Mouse (Mus musculus) thymus, adult 2 months (tissue): ENCODE results near the gene Traf6. TPM values are rescaled to one million over a fixed set of nuclear protein-coding genes. Genes with fewer than 3 reads are reported as not detected.

ENCODE experiments used
- DNase-seq: peaks from one replicate; pipeline ENCODE4 v3.0.0; 2021
- H3K27ac ChIP-seq: fragments of 200-500 bp; 2 replicates; pipeline ENCODE4 v1.5.1; 2012; ENCODE audit warnings: low read length, control low read depth; ENCODE audit not compliant: control insufficient read depth, insufficient read depth
- H3K27me3 ChIP-seq: fragments of 200-500 bp; 2 replicates; pipeline ENCODE4 v1.6.1; 2012; ENCODE audit warnings: mild to moderate bottlenecking, low read length, moderate library complexity, mixed read lengths; ENCODE audit not compliant: control insufficient read depth, insufficient read depth
- H3K36me3 ChIP-seq: fragments of 200-500 bp; 2 replicates; pipeline ENCODE4 v1.6.1; 2012; ENCODE audit warnings: mild to moderate bottlenecking, low read length, moderate library complexity; ENCODE audit not compliant: control insufficient read depth, insufficient read depth
- H3K4me1 ChIP-seq: fragments of 200-500 bp; replicated peaks from 2 replicates; pipeline ENCODE4 v1.6.1; 2012; ENCODE audit warnings: low read length; ENCODE audit not compliant: control insufficient read depth, insufficient read depth
- H3K4me3 ChIP-seq: fragments of 200-500 bp; 2 replicates; pipeline ENCODE4 v1.5.1; 2012; ENCODE audit warnings: mild to moderate bottlenecking, low read length, control low read depth, moderate library complexity; ENCODE audit not compliant: control insufficient read depth, insufficient read depth
- CTCF ChIP-seq: fragments of 200-500 bp; IDR thresholded peaks from 2 replicates; pipeline ENCODE4 v1.5.1; 2012; ENCODE audit warnings: mild to moderate bottlenecking, control low read depth, low read length, moderate library complexity, borderline replicate concordance; ENCODE audit not compliant: control insufficient read depth, poor library complexity, insufficient read depth; ENCODE audit errors: extremely low read depth
- POLR2A ChIP-seq: fragments of 200-500 bp; IDR thresholded peaks from 2 replicates; pipeline ENCODE4 v1.6.1; 2012; ENCODE audit warnings: mild to moderate bottlenecking, low read length, control low read depth, moderate library complexity; ENCODE audit not compliant: control insufficient read depth, poor library complexity, insufficient read depth; ENCODE audit errors: extremely low read depth
- WGBS: fragments of 180-500 bp; shearing (Covaris S2); methylation state at CpG from one replicate; pipeline ENCODE4 v1.1.7; 2018; 5-methylcytosine and 5-hydroxymethylcytosine counted together
- polyA plus RNA-seq: library from polyadenylated mRNA; depleted of rRNA; stranded (reverse); fragments of >200 nt; gene quantifications from 2 replicates; pipeline ENCODE4 v1.2.3, GENCODE M21; 2012

Traf6 gene
- polyA plus RNA-seq, 1 experiment, result 31.9 TPM

DNA sequence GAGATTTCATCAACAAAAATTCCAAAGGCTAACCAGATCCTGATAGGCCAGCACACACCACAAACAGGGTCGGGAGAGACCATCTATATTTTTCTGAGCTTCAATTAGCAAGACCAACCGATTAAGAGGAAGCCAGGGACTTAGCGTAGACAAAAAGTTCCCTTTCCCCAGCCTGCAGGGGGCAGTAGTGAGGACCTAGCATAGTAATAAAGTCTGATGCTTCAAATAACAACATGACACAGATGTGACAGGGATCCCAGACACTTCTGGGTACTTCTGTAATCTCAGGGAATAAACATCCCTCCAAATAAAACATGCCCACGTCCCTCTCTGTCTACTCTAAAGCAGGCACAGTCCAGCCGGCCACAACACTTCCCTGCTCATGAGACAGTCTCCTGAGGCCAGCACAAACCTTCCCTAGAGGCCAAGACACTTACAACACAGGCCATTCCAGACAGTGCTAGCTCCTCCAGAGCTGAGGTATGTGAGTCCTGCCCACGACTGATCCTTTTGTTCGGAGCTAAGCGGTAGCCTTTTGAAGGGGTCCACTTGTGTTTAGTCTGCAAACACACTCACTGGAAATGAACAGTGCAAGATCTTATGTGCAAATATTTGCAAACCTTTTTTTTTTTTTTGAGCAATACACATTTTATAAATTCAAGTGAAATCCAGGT is 37.6 kb downstream of the Traf6 start:
- H3K27ac ChIP-seq, result no peak overlapping the region
- DNase-seq, result peak; percentile 64
- H3K27me3 ChIP-seq, result no peaks in the 10 kb centered on the region
- no peaks in the 10 kb centered on the region for H3K4me1 ChIP-seq
- H3K4me3 ChIP-seq, result no peak overlapping the region
- H3K36me3 ChIP-seq, result no peaks in the 10 kb centered on the region
- 74% methylated on average over 8 of the region's 8 CpGs for WGBS
- TF ChIP-seq POLR2A, result no peak
- TF ChIP-seq CTCF, result no peak

DNA sequence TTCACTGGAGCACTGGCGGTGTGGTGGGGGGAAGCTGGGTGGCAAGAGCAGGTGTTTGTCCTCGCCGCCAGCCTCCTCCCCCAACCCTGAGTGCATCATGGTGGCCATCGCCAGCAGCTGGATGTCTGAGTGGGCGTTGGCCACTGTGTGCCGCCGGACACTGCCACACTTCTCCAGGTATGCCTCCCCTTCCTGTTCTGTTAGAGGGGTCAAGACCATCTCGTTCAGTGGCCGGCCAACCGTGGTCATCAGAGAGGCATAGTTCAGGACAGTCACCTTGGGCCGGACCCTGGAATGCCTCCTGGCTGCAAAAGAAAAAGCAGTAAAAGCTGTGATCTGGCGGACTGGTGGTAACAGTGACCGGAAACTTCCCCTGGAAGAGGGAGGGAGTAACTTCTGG is 38.9 kb downstream of the Traf6 start:
- no peak for DNase-seq
- Histone ChIP-seq H3K27ac (no peak overlapping the region), H3K4me3 (no peak overlapping the region), H3K4me1 (no peaks in the 10 kb centered on the region), H3K27me3 (no peaks in the 10 kb centered on the region), H3K36me3 (no peaks in the 10 kb centered on the region)
- WGBS, result 96% methylated on average over 13 of the region's 13 CpGs
- TF ChIP-seq POLR2A, result no peak

DNA sequence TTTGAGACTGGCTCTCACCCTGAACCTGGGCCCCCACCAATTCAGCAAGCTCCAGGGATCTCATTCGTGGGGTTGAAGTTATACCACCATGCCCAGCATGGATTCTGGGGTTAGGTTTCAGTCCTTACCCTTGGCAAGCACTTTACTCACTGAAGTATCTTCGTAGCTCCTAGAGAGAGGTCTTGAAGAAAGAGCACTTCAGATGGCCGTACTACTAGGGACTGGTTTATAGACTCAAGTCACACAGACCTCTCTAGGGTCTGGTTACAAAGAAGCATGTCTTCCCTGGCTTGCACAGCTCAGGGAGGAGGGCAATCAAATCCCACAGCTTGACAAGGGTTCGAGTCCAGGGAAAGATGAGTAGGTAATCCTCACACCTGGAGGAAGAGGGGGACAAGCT is 43.6 kb downstream of the Traf6 start:
- DNase-seq, result no peak
- H3K27ac ChIP-seq, result no peak overlapping the region
- no peaks in the 10 kb centered on the region for H3K4me1 ChIP-seq
- 85% methylated on average over 4 of the region's 4 CpGs for WGBS
- no peaks in the 10 kb centered on the region for H3K27me3 ChIP-seq
- no peaks in the 10 kb centered on the region for H3K36me3 ChIP-seq
- TF ChIP-seq POLR2A (no peak), CTCF (no peak)
- no peak overlapping the region for H3K4me3 ChIP-seq

DNA sequence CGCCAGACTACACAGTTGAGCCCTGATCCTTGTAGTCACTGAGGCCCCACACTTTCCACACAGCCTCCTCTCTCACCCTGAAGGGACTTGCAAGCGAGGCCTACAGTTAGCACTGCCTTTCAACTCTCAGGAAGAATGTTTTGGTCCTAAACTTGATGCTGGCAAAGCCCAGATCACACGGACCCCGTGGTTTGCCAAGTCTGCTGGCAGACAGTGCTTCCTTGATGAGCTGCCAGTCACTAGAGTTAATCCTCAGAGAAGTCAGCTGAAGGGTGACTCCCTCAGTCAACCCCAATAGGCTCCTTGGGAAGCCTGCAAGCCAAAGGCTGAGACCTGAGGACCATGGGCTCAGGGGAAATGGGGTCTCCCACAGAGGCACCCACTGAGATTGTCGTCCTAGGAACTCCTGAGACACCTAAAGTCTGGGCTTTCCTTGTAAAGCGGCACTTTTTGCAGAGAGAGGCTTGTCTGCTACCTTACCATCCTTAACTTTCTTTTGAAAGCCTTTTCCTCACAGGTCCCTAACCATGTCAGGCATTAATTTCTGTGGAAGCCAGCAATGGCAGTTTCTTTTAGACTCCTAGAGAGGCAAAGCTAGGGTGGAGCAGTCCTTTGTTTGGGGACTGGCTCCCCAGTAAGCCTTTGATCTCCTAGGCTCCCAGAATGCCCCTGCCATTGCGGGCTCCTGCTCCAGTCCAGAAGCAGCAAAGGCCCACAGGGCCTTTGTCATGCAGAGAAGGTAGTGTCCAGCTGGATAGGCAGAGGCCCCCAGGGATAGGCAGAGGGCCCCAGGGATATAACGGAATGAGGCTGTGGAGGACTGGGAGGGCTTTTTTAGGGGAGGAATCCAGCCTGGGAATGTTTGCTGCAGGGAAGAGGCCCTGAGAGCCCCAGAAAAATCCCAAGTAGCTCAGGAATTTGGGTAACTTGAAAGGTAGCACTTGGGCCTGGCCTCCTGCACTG is 44.4 kb downstream of the Traf6 start:
- Histone ChIP-seq H3K4me1 (no peaks in the 10 kb centered on the region), H3K27ac (no peak overlapping the region), H3K4me3 (no peak overlapping the region), H3K27me3 (no peaks in the 10 kb centered on the region), H3K36me3 (no peaks in the 10 kb centered on the region)
- DNase-seq, result no peak
- WGBS, result 73% methylated on average over 8 of the region's 8 CpGs
- TF ChIP-seq CTCF (no peak), POLR2A (no peak)

DNA sequence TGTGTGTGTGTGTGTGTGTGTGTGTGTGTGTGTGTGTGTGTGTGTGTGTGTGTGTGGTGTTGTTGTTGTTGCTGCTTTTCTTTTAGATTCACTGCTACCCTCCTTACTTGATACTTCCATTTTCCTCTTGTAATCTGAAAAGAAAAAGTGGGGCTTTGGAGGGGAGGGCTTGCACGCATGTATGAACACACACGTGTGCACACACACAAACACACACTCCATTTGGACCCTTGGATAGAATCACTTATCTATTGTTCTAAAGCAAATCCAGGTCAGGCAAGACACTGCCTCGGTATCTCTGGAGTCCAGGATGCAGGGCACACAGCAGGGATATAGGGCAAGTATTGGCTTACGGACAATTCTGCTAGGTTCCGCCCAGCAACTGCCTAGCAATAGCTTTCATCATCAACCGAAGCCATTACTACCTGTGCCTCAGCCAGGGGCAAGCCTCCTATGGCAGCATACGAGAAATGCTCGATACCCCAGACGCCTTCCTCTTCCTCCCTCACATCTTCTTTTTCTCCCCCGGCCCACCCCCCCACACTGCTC is 45.2 kb downstream of the Traf6 start:
- Histone ChIP-seq H3K27ac (no peak overlapping the region), H3K4me1 (no peaks in the 10 kb centered on the region), H3K4me3 (no peak overlapping the region), H3K27me3 (no peaks in the 10 kb centered on the region), H3K36me3 (no peaks in the 10 kb centered on the region)
- no peak for DNase-seq
- no peak for TF ChIP-seq CTCF
- TF ChIP-seq POLR2A, result no peak
- WGBS, result 96% methylated on average over 10 of the region's 10 CpGs

DNA sequence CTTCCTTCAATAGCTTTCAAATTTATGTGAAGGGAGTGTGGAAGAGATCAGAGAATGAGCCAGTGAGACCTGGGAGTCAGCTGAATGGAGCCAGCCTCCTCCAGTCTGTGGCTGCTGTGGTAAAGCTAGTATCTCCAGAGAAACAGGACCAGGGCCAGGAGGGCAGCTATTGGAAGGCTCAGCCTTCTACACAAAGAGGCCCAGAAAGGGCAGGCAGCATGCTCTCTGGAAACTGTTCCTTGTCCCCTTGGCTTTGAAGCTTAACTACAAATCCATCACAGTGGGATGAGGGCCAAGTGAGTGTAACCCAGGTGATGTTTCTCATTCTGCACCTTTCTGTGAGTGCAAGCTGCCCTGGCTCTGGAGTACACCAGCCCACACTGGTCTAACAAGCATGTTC is 49.6 kb downstream of the Traf6 start:
- no peak overlapping the region for H3K4me3 ChIP-seq
- TF ChIP-seq CTCF (no peak), POLR2A (no peak)
- no peak overlapping the region for H3K27ac ChIP-seq
- no peaks in the 10 kb centered on the region for H3K36me3 ChIP-seq
- no peak for DNase-seq
- H3K27me3 ChIP-seq, result no peaks in the 10 kb centered on the region
- H3K4me1 ChIP-seq, result no peaks in the 10 kb centered on the region
